Mouse (Mus musculus): Measurements from ENCODE around the gene Capzb. TPM values are rescaled to one million over a fixed set of nuclear protein-coding genes. Genes with fewer than 3 reads are reported as not detected.

Capzb gene
- 401 and 408 TPM in 2 replicates for polyA plus RNA-seq (2015; fragmentation: Nextera tagmentation; extraction: Ambion mirVana)

DNA sequence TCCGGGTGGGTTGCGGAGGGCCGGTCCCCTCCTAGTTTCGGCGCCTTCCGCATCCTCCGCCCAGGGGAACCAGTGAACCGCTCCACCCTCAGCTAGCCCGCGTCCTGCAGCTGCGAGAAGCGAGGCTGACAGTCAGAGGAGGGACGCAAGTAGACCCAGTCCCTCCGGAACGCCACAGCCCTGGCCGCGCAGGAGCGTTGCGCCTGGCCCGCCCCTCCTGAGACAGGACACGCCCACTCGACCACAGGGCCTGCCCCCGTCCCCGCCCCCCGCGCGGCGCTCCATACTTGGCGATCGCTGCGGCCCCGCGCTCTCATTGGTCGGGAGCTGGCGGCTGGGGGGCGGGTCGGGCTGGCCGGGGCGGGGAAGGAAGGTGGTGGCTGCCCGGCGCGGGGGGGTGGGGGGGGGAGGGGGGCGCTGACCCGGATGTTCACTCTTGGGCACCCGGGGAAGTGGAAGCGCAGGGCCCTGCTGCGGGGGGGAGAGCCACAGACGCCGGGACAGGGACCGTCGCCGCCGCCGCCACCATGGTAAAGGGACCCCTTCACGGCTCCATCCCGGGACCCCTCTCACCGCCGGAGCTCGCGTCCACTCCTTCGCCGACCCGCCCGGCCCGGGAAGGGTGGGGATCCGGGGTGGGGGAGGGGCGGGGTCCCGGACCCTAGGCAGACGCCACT lies at the start of gene Capzb:
Gene Capzb (plus strand): TSS at position 401 of the 677 bp plus-strand sequence.
- DNase-seq (ENCODE audit: low spot score): peak; percentile 98

DNA sequence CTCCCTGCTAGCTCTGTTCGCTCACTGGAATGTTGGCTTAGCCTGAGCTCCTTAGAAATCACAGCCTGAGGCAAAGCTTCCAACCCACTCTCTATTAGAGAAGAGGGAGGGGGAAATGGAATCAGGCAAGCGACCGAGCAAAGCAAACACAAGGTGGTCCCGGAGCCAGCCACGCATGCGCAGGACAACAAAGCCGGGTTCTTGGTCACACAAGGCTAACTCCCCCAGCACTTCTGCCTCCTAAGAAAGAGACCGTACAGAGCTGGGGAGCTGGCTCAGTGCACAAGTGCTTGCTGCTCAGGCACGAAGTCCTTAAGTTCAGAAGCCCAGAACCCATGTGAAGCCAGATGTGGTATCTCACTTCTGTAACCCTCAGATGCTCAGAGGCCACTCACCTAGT lies 49.7 kb upstream of the Capzb start:
- Histone ChIP-seq H3K4me2 (replicated peaks; ENCODE audit: low read depth, low read length) (no peak overlapping the region), H3K27ac (ENCODE audit: low read length) (no peak overlapping the region), H3K9me3 (ENCODE audit: low read length) (no peaks in the 10 kb centered on the region), H3K4me1 (ENCODE audit: insufficient read depth, low read depth, low read length) (no peaks in the 10 kb centered on the region), H3K4me3 (ENCODE audit: low read depth, low read length) (no peak overlapping the region), H3K36me3 (ENCODE audit: insufficient read depth, low read length) (no peaks in the 10 kb centered on the region), H3K9ac (replicated peaks; ENCODE audit: low read depth) (no peak overlapping the region), H3K27me3 (replicated peaks; ENCODE audit: insufficient read depth, low read length) (no peaks in the 10 kb centered on the region)
- DNase-seq (ENCODE audit: low spot score): no peak
- ATAC-seq: no peak
- 43% methylated on average over 9 of the region's 9 CpGs for WGBS
- TF ChIP-seq CTCF (IDR thresholded peaks at IDR 0.05) (no peak), EP300 (IDR thresholded peaks at IDR 0.05) (no peak)

More for the DNA sequence above, at the start of gene Capzb:
- H3K9me3 ChIP-seq (ENCODE audit: low read length): no peaks in the 10 kb centered on the region
- H3K27ac ChIP-seq (ENCODE audit: low read length): peak within 1 kb of the TSS; percentile 95
- H3K4me3 ChIP-seq (ENCODE audit: low read depth, low read length): peak within 1 kb of the TSS; percentile 98
- H3K4me1 ChIP-seq (ENCODE audit: insufficient read depth, low read depth, low read length): peaks cover 35% of the 10 kb centered on the region; the same call in 1 of the 2 replicates
- H3K36me3 ChIP-seq (ENCODE audit: insufficient read depth, low read length): no peaks in the 10 kb centered on the region
- peak; percentile 95 for ATAC-seq
- peak within 1 kb of the TSS; percentile 96 for H3K9ac ChIP-seq (replicated peaks; ENCODE audit: low read depth)
- TF ChIP-seq EP300 (IDR thresholded peaks at IDR 0.05) (no peak), CTCF (IDR thresholded peaks at IDR 0.05) (peak; percentile 5; the same call in 1 of the 2 replicates)
- H3K27me3 ChIP-seq (replicated peaks; ENCODE audit: insufficient read depth, low read length): no peaks in the 10 kb centered on the region
- H3K4me2 ChIP-seq (replicated peaks; ENCODE audit: low read depth, low read length): peak within 1 kb of the TSS; percentile 94
- under 1% methylated on average over 38 of the region's 69 CpGs for WGBS

DNA sequence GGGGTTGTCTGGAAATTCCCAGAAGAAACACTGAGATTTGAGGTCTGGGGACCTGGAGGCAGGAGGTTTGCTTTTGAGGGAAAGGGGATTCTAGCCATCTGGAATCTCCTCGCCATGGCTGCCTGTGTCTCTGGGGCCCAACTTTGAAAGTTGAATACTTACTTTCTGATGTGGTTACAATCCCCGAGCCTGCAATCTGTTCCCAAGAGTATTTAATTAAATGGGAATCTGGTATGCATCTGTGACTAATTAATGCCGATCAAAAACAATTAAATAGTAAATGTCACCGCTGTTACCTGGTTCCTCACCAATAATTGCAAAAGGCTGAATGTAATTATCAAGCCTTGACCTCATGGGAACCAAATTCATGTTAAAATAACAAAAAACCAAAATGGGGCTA lies 48.1 kb upstream of the Capzb start:
- ATAC-seq: no peak
- TF ChIP-seq CTCF (IDR thresholded peaks at IDR 0.05) (no peak), EP300 (IDR thresholded peaks at IDR 0.05) (no peak)
- no peak overlapping the region for H3K4me2 ChIP-seq (replicated peaks; ENCODE audit: low read depth, low read length)
- no peak overlapping the region for H3K9ac ChIP-seq (replicated peaks; ENCODE audit: low read depth)
- H3K27me3 ChIP-seq (replicated peaks; ENCODE audit: insufficient read depth, low read length): no peaks in the 10 kb centered on the region
- no peak overlapping the region for H3K27ac ChIP-seq (ENCODE audit: low read length)
- H3K36me3 ChIP-seq (ENCODE audit: insufficient read depth, low read length): no peaks in the 10 kb centered on the region
- H3K4me1 ChIP-seq (ENCODE audit: insufficient read depth, low read depth, low read length): no peaks in the 10 kb centered on the region
- H3K4me3 ChIP-seq (ENCODE audit: low read depth, low read length): no peak overlapping the region
- 96% methylated on average over 4 of the region's 4 CpGs for WGBS
- no peaks in the 10 kb centered on the region for H3K9me3 ChIP-seq (ENCODE audit: low read length)
- no peak for DNase-seq (ENCODE audit: low spot score)

DNA sequence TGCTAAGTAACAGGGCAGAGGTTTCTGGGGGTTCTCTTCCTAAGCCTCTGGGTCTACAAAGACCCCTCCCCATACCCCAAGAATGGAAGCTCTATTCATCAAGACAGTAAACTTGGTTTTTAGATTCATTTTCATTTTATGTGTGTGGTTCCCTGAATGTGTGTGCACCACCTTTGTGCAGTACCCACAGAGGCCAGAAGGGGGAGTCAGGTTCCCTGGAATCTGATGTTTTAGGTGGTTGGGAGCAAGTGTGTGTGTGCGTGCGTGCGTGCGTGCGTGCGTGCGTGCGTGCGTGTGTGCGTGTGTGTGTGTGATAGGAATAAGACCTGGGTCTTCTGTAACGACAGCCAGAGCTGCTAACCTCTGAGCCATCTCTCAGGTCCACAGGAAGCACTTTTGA lies 47.5 kb upstream of the Capzb start:
- no peak overlapping the region for H3K4me3 ChIP-seq (ENCODE audit: low read depth, low read length)
- H3K9ac ChIP-seq (replicated peaks; ENCODE audit: low read depth): no peak overlapping the region
- TF ChIP-seq EP300 (IDR thresholded peaks at IDR 0.05) (no peak), CTCF (IDR thresholded peaks at IDR 0.05) (peak; percentile 70)
- no peak overlapping the region for H3K4me2 ChIP-seq (replicated peaks; ENCODE audit: low read depth, low read length)
- no peak for ATAC-seq
- no peak overlapping the region for H3K27ac ChIP-seq (ENCODE audit: low read length)
- no peaks in the 10 kb centered on the region for H3K9me3 ChIP-seq (ENCODE audit: low read length)
- H3K36me3 ChIP-seq (ENCODE audit: insufficient read depth, low read length): no peaks in the 10 kb centered on the region
- no peaks in the 10 kb centered on the region for H3K4me1 ChIP-seq (ENCODE audit: insufficient read depth, low read depth, low read length)
- WGBS: 96% methylated on average over 11 of the region's 11 CpGs
- no peak for DNase-seq (ENCODE audit: low spot score)
- H3K27me3 ChIP-seq (replicated peaks; ENCODE audit: insufficient read depth, low read length): no peaks in the 10 kb centered on the region

DNA sequence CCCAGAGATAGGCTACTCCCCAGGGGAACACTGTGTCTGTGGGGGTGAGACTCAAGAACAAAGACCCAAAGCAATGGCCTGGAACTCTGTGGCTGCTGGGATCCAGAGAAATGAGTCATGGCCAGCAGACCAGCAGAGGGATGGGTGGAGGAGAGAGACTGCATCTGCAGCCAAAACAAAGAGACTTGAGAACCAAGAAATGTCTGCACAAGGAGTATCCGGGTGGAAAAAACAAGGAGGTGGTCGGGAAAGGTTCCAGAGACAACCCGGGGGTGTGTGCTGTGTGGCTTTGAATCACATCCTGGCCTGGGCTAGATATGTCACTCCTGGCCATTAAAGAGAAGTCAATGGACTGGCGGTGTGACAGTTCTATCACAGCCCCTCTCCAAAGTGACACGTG lies 45.9 kb upstream of the Capzb start:
- Histone ChIP-seq H3K27ac (ENCODE audit: low read length) (no peak overlapping the region), H3K4me3 (ENCODE audit: low read depth, low read length) (no peak overlapping the region), H3K9ac (replicated peaks; ENCODE audit: low read depth) (no peak overlapping the region), H3K27me3 (replicated peaks; ENCODE audit: insufficient read depth, low read length) (no peaks in the 10 kb centered on the region), H3K36me3 (ENCODE audit: insufficient read depth, low read length) (no peaks in the 10 kb centered on the region), H3K4me2 (replicated peaks; ENCODE audit: low read depth, low read length) (no peak overlapping the region), H3K4me1 (ENCODE audit: insufficient read depth, low read depth, low read length) (no peaks in the 10 kb centered on the region), H3K9me3 (ENCODE audit: low read length) (no peaks in the 10 kb centered on the region)
- DNase-seq (ENCODE audit: low spot score) (peak; percentile 33), ATAC-seq (peak; percentile 57)
- 68% methylated on average over 5 of the region's 5 CpGs for WGBS
- no peak for TF ChIP-seq CTCF (IDR thresholded peaks at IDR 0.05)
- TF ChIP-seq EP300 (IDR thresholded peaks at IDR 0.05): no peak

DNA sequence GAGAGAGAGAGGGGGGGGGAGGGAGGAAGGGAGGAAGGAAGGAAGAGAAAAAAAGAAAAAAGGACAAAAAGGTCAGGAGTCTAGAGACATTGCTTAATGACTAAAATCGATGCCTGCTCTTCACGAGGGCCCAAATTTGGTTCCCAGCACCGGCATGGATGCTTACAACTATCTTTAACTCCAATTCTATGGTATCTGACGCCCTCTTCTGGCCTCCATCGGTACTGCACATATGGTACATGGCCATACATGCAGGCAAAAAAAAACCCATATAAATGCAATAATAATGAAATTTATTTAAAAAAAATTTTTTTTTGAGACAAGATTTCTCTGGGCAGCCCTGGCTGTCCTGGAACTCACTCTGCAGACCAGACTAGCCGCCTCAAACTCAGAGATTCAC lies 41.3 kb upstream of the Capzb start:
- Histone ChIP-seq H3K4me2 (replicated peaks; ENCODE audit: low read depth, low read length) (no peak overlapping the region), H3K4me3 (ENCODE audit: low read depth, low read length) (no peak overlapping the region), H3K27ac (ENCODE audit: low read length) (no peak overlapping the region), H3K9me3 (ENCODE audit: low read length) (no peaks in the 10 kb centered on the region), H3K36me3 (ENCODE audit: insufficient read depth, low read length) (no peaks in the 10 kb centered on the region), H3K9ac (replicated peaks; ENCODE audit: low read depth) (no peak overlapping the region), H3K27me3 (replicated peaks; ENCODE audit: insufficient read depth, low read length) (no peaks in the 10 kb centered on the region), H3K4me1 (ENCODE audit: insufficient read depth, low read depth, low read length) (no peaks in the 10 kb centered on the region)
- DNase-seq (ENCODE audit: low spot score) (no peak), ATAC-seq (no peak)
- TF ChIP-seq EP300 (IDR thresholded peaks at IDR 0.05) (no peak), CTCF (IDR thresholded peaks at IDR 0.05) (peak; percentile 18)
- 65% methylated on average over 6 of the region's 6 CpGs for WGBS

Measured in lung, postnatal 0 days (tissue).